Mouse (Mus musculus): ENCODE measurements around the gene Rftn1. TPM values are rescaled to one million over a fixed set of nuclear protein-coding genes. Genes with fewer than 3 reads are reported as not detected.

Gene Rftn1
- polyA plus RNA-seq, 1 experiment = 4.2 TPM

DNA sequence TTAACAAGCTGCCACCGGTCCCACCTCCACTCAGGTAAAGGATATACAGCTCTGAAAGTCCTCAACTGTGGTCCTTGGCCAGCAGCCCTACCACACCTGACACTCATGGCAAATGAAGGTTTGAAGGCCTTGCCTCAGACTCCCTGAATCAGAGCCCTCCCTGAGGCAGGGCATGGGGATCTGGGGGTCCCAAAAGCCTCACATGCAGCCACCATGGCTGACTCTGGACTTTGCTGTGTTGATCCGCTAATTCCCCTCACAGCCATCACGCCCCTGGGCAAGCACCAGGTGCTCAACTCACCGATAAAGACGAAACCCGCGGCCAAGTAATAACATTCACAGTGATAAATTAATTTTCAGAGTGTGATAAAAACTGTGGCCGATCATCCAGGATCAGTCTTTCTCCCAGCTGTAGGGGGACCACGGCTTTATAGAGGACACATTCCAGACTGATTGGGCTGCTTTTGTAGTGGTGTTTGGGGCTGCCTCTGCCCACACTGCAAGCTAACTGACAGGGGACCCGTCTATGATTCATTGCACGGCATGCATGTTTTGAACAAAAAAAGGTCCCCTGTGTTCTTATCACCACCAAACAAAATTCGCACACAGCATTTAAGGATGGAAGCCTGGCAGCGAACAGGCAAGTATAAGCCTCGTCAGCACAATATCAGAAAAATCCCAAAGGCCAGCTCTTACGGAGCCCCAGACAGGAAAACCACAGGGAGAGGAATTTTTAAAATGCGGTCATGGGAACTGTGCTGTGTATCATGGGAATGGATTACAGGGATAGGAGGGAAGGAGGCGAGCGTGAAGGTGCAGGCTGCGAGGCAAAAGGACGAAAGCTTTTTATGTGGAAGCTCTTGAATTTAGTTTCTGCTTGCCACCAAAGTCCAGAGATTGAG is 29.3 kb downstream of the Rftn1 start:
- no peak overlapping the region for H3K27ac ChIP-seq (replicated peaks; ENCODE audit: low read depth, low read length)
- peaks cover 6% of the 10 kb centered on the region for H3K4me1 ChIP-seq (ENCODE audit: control insufficient read depth, insufficient read depth, insufficient read length, low read length)
- H3K4me3 ChIP-seq (ENCODE audit: insufficient read depth, low read depth, low read length) = no peak overlapping the region

DNA sequence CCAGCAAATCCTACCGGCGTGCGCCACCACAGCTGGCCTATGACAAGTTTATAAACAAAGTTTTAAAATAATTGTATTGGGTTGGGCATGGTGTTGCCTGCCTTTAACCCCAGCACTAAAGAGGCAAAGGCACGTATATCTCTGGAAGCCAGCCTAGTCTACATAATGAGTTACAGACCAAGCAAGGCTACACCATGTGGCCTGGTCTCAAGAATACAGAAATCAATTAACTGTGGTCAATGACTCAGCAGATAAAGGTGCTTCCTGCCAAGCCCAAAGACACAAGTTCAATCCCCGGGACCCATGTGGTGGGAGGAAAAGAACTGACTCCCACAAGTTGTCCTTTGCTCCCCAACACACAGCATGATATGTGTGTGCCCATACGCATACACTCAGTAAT is 30.1 kb downstream of the Rftn1 start:
- Histone ChIP-seq H3K27ac (replicated peaks; ENCODE audit: low read depth, low read length) (no peak overlapping the region), H3K4me1 (ENCODE audit: control insufficient read depth, insufficient read depth, insufficient read length, low read length) (peaks cover 6% of the 10 kb centered on the region), H3K4me3 (ENCODE audit: insufficient read depth, low read depth, low read length) (no peak overlapping the region)

DNA sequence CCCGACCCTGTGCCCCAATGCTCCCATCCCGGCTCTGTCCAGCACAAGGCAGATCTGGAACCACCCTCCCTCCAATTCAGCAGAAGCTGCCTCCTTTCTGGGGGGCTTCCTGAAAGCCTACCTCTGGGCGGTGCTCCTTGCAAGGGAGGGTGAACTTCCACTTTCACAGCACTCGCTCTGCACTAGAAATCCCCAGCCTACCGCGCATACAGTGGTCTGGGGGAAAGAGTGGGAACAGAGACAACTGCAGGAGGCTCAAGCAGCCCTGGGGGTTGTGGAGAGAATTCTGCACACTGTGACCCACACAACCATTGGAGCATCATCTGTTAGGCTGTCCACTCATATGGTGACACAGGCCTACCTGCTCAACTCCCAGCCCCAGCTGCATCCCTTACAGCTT is 30.7 kb downstream of the Rftn1 start:
- H3K27ac ChIP-seq (replicated peaks; ENCODE audit: low read depth, low read length) = no peak overlapping the region
- H3K4me1 ChIP-seq (ENCODE audit: control insufficient read depth, insufficient read depth, insufficient read length, low read length) = peaks cover 6% of the 10 kb centered on the region
- no peak overlapping the region for H3K4me3 ChIP-seq (ENCODE audit: insufficient read depth, low read depth, low read length)

DNA sequence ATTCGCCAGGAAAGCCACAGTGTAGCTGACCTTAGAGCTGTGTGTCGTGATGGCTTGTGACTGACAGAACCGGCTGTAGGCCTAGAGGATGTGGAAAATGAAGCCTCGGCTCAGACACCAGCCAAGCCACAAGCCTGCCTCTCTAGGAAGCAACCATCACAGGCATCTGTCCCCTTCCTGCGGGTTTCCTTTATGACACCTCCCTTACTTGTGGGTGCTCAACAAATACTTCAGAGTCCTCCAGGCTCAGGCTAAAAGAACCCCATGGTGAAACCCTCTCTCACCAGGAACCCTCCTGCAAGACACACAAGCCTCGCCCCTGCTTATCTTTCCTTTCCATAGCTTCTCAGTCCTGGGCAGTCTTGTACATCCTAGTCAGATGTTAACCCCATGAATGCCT is 31.9 kb downstream of the Rftn1 start:
- peaks cover 6% of the 10 kb centered on the region for H3K4me1 ChIP-seq (ENCODE audit: control insufficient read depth, insufficient read depth, insufficient read length, low read length)
- no peak overlapping the region for H3K27ac ChIP-seq (replicated peaks; ENCODE audit: low read depth, low read length)
- H3K4me3 ChIP-seq (ENCODE audit: insufficient read depth, low read depth, low read length) = no peak overlapping the region

DNA sequence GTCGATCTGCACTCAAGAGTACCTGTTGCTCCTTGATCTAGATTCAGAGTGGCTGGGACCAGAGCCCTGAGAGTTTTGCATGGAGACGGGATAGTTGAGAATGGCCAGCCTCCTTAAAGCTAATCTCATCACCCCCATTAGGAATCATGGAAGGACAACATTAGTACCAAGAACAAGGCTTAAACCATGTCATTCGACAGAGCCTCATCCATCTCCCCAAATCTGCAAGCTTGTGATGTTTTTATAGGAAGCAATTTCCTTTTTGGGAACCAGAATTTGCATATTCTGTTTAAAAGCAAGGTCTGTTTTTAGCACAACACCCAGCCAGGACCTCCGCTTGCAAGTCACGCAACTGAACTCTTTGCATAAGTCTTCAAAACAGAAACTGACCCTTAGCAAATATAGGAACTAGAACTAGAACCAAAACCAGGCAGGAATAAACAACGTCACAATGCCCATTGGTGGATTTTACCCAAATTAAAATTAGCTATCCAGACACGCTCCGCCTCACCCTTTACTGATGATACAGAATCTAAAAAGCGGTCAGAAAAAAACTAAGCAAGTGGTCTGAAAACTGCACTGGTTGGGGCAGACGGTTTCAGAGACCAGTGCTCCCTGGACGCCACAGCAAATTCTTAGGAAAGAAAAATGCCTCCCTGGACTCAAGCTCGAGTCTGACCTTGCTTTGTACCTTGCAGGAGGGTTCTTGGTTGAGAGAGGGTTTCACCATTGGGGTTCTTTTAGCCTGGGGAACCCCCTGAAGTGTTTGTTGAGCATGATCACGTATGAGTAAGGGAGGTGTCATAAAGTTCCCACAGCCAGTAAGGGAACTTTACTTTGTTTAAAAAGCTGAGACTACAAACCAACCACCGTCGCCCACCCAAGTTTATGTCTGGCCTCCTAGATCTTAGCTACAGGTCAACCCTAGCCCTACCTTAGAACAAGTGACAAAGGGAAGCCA is 33.0 kb downstream of the Rftn1 start:
- H3K4me3 ChIP-seq (ENCODE audit: insufficient read depth, low read depth, low read length) = no peak overlapping the region
- 0 out of 2 replicates have a peak overlapping the region, but pooled peaks have one; percentile 8 for H3K27ac ChIP-seq (replicated peaks; ENCODE audit: low read depth, low read length)
- peaks cover 6% of the 10 kb centered on the region for H3K4me1 ChIP-seq (ENCODE audit: control insufficient read depth, insufficient read depth, insufficient read length, low read length)

DNA sequence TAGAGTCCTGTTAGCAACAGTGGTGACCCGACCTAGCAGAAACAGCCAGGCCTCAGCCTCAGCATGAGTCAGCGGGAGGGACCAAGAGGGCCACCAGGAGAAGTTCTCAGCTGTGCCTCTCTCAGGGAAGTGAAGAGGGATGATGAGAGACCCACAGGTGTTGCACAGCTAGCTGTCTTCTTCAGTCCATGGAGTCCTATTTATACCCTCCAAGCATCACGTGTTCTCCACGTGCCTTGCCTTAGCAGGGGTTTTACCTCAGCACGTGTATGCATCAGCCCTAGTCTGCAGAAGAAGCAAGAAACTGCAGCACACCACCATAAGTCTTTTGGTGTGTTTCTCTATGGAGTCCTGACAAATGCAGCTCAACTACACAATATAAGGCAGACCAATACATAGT is 38.4 kb downstream of the Rftn1 start:
- no peak overlapping the region for H3K4me3 ChIP-seq (ENCODE audit: insufficient read depth, low read depth, low read length)
- H3K27ac ChIP-seq (replicated peaks; ENCODE audit: low read depth, low read length) = no peak overlapping the region
- H3K4me1 ChIP-seq (ENCODE audit: control insufficient read depth, insufficient read depth, insufficient read length, low read length) = peaks cover 7% of the 10 kb centered on the region; the same call in 1 of the 2 replicates

DNA sequence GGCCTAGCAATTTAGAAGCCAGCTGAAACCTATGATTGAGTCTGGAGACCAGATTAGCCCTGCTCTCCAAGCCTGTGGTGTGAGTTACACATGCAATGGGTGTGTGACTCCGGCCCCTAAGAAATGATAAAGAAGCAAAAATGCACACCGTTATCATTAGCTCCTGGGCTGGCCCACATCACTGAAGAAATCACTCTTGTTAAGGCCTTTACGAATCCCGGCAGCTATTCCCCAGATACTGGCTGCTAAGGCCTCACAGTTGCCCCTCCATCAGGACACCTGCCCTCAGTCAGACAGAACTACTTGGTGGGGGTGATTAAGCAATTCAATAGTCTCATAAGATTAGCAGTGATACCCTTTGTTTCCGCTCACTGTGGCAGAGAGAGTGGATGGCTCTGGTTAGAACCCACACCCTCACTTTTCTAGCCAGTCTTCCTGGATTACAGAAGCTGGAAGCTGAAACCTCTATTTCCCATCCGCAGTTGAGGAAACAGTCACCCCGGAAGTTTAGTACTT is 39.2 kb downstream of the Rftn1 start:
- peaks cover 7% of the 10 kb centered on the region; the same call in 1 of the 2 replicates for H3K4me1 ChIP-seq (ENCODE audit: control insufficient read depth, insufficient read depth, insufficient read length, low read length)
- no peak overlapping the region for H3K27ac ChIP-seq (replicated peaks; ENCODE audit: low read depth, low read length)
- H3K4me3 ChIP-seq (ENCODE audit: insufficient read depth, low read depth, low read length) = no peak overlapping the region

DNA sequence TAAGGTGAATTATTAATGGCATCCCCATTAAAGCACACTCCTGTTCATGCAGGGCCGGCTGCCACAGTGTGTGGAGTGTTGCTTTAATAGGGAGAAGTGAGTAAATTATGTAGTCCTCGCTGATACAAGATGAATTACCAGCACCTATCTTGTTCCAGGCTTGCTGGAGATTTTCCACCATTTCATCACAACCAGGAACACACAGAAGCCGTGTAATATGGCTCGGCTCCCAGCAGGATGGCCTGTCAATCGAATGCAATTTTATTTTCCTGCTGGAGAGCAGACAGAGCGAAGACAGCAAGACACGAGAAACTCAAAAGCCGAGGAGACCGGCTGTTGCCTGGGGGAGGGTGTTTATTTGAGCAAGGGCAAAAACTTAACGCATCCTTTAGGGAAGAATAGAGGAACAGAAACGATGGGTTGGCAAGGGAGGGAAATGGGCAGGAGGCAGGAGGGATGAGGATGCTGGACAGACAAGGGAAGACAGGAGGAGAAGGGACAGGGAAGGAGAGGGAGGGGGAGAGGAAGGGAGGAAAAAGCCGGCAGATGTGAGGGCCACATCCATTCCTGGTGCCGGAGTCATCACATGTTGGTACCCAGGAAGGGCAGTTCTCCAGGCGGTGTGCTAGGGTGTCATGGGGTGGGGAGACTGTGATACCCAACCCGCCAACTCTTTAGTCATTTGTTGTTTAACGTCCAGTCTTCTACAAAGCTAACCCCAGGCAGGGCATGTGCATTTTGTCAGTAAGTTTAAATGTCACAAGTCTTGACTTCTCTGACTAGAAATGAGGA is 39.9 kb downstream of the Rftn1 start:
- peaks cover 7% of the 10 kb centered on the region; the same call in 1 of the 2 replicates for H3K4me1 ChIP-seq (ENCODE audit: control insufficient read depth, insufficient read depth, insufficient read length, low read length)
- no peak overlapping the region; the same call in 1 of the 2 replicates for H3K4me3 ChIP-seq (ENCODE audit: insufficient read depth, low read depth, low read length)
- H3K27ac ChIP-seq (replicated peaks; ENCODE audit: low read depth, low read length) = no peak overlapping the region

DNA sequence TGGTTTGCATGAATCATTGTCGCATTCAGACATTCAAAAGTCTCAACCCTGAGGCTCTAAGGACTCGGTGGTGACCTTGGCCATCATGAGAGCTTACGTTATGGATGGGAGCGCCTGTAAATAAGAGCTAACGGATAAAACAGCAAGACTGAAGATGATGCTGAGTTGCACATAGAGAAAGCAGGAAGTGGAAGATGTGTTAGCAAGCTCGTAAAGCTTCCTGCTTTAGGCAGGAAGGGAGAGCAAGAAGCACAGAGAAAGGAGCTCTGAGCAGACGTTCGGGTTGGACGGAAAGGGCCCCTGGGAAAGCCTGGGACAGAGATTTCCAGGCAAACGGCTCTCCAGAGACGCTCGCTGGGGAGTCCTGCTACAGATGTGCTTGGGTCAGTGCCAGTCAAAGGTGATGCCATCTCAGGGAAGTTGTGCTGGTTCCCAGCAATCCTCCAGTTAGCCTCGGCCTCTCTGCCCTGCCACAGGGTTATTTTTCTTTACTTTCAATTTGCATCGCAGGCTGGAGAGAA is 40.7 kb downstream of the Rftn1 start:
- Histone ChIP-seq H3K4me3 (ENCODE audit: insufficient read depth, low read depth, low read length) (peak overlapping the region; percentile 9; the same call in 1 of the 2 replicates), H3K4me1 (ENCODE audit: control insufficient read depth, insufficient read depth, insufficient read length, low read length) (peaks cover 7% of the 10 kb centered on the region; the same call in 1 of the 2 replicates), H3K27ac (replicated peaks; ENCODE audit: low read depth, low read length) (no peak overlapping the region)

DNA sequence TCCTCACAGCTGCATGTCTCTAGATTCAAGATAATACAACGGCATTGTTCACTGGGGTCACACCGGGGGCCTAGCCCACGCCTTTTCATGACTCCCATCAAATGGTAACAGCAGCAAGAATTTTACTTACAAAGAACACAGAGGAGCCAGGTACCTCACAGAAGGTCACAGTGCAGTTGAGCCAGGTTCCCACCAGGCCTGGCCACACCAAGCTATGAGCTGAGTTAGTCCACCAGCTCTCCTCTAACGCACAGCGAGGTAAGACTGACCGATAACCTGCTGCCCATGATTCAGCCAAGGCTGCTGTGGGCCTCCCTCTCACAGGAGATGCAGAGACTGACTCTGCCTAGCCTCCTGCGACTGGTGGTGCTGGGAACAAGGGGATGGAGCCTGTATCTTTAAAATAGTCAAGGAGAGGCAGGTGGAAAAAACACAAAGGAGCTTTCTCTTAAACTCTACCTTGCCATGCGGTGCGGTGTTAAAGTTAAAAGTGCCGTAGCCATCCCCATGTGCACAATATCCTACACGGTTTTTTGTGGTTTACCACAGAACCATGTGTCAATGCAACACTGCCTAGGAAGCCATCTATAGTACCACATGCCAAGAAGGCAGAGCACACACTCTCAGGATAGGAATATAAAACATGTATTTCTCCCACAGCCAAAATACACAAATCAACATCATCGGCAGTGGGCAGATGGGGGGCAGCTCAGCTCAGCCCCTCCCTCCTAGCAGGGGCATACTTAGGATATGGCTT is 42.5 kb downstream of the Rftn1 start:
- H3K4me3 ChIP-seq (ENCODE audit: insufficient read depth, low read depth, low read length) = no peak overlapping the region
- peaks cover 9% of the 10 kb centered on the region; the same call in 1 of the 2 replicates for H3K4me1 ChIP-seq (ENCODE audit: control insufficient read depth, insufficient read depth, insufficient read length, low read length)
- no peak overlapping the region for H3K27ac ChIP-seq (replicated peaks; ENCODE audit: low read depth, low read length)

DNA sequence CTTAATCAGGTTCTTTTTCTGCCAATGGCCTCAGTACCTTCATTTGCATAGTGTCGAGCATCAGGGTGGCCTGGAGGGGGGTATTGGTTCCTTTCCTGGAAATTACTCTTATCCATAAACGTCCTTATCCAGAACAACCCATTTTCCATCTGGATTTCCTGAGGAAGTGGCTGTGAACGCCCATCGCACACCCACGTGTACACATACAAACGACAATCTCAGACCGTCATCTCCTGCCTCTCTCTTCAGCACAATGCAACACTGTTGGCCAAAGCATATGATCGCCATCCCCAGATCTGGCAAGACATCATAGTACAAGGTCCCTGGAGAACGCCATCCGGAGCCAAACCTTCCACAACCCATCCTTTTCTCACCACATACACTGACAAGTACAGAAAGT is 47.1 kb downstream of the Rftn1 start:
- Histone ChIP-seq H3K4me3 (ENCODE audit: insufficient read depth, low read depth, low read length) (no peak overlapping the region), H3K27ac (replicated peaks; ENCODE audit: low read depth, low read length) (peak overlapping the region; percentile 98), H3K4me1 (ENCODE audit: control insufficient read depth, insufficient read depth, insufficient read length, low read length) (peaks cover 2% of the 10 kb centered on the region)

DNA sequence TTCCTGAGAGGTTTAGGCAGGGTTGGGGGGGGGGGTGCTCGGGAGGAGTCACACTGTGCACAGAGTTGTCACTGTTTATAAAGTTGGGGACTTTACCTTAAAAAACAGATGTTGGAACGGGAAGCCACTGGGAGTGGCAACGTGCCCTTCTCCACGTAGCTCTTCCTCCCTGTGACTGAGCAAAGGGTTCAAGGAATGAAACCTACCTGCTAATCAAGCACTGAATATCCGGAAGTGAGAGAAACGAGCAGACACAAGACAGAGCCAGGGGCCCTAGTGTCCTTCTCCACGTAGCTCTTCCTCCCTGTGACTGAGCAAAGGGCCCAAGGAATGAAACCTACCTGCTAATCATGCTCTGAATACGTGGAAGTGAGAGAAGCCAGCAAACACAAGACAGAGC is 47.9 kb downstream of the Rftn1 start:
- Histone ChIP-seq H3K4me3 (ENCODE audit: insufficient read depth, low read depth, low read length) (no peak overlapping the region), H3K27ac (replicated peaks; ENCODE audit: low read depth, low read length) (peak overlapping the region; percentile 98), H3K4me1 (ENCODE audit: control insufficient read depth, insufficient read depth, insufficient read length, low read length) (peaks cover 6% of the 10 kb centered on the region)

DNA sequence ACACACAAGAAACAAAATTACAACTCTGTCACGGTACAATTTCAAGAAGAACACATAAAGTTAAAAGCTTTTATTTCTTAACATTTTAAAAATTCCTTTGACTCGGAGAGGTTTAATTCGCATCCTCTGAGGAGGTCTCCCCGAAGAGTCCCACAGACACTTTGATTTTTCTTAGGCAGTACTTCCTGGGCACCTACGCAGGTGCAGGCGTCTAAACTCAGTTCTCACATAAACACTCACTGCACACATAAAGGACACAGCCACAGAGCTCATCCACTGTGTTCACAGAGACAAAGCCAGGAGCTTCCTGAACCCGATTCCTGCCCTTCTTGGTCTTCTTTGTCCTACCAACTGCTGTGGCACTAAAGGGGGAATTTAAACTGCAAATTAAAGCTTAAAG is 48.3 kb downstream of the Rftn1 start:
- Histone ChIP-seq H3K27ac (replicated peaks; ENCODE audit: low read depth, low read length) (peak overlapping the region; percentile 98), H3K4me1 (ENCODE audit: control insufficient read depth, insufficient read depth, insufficient read length, low read length) (peaks cover 8% of the 10 kb centered on the region), H3K4me3 (ENCODE audit: insufficient read depth, low read depth, low read length) (no peak overlapping the region)

Data from brown adipose tissue, adult 24 weeks (tissue).